Mouse (Mus musculus): ENCODE measurements around the gene Get4. TPM values are rescaled to one million over a fixed set of nuclear protein-coding genes. Genes with fewer than 3 reads are reported as not detected.

Get4 gene
- total RNA-seq (2021), result 10 to 100 TPM; 55.9 to 56.2 TPM

DNA sequence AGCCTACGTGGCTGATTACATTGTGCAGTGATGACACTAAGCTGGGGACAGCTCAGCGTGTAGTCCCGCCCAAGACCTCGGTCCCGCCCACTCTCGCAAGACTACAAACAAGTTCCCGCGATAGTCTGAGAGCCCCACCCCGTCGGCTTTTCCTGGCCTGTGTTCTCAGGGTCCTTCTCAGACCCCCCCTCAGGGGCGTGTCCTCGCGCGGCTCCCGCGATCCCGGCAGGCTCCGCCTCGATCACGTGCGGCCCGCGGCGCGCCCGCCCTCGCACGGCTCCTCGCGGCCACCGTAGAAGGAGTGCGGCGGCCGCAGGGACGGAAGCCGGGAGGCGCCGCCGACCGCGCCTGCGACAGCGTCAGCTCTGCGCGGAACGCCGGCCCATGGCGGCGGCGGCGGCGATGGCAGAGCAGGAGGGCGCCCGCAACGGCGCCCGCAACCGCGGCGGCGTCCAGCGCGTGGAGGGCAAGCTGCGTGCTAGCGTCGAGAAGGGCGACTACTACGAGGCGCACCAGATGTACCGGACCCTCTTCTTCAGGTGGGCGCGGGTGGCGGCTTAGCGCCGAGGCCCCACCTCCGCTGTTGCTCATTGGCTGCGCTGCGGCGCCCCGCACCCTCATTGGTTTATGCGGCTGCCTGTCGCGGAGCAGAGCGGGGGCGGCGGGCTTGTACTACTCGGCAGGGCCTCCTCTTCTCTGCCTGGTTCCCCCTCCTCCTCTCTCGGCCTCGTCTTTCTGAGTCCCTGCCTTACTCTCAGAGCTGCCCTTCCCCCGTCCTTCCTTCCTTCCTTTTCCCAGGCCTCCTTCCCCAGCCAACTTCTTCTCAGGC is at the start of gene Get4:
Gene Get4, plus strand, starts transcription at position 244 of the 829 bp plus-strand sequence.
- DNase-seq (ENCODE audit: extremely low spot score in 1 of 2, low spot score in 2 of 2), result peak; percentile 99 to 100
- intact Hi-C loops (cut with DNase I), result no loop called here

DNA sequence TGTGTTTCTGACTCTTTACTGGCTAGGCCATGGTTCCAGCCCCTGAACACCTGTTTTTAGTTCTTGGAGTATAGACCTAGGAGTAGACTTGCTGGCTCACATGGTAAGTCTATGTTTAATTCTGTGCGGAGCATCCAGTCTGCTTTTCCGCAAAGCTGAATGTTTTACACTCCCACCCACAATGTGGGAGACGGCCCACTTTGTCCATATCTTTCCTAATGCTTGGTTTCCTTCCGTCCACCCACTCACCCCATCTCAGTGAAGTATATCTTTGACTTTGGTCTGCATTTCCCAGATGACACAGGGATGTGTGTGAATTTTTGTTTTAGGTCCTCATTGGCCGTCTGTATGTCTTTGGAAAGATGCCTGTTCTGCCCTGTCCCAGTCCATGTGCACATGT is 48.8 kb upstream of the Get4 start:
- no peak for DNase-seq (ENCODE audit: extremely low spot score in 1 of 2, low spot score in 2 of 2)
- intact Hi-C loops (cut with DNase I), result no loop called here

GRCm38 (mm10) chr5:139206081-139206480 is 46.0 kb upstream of the Get4 start:
- DNase-seq (ENCODE audit: extremely low spot score in 1 of 2, low spot score in 2 of 2), result no peak
- intact Hi-C loops (cut with DNase I), result no loop called here

DNA sequence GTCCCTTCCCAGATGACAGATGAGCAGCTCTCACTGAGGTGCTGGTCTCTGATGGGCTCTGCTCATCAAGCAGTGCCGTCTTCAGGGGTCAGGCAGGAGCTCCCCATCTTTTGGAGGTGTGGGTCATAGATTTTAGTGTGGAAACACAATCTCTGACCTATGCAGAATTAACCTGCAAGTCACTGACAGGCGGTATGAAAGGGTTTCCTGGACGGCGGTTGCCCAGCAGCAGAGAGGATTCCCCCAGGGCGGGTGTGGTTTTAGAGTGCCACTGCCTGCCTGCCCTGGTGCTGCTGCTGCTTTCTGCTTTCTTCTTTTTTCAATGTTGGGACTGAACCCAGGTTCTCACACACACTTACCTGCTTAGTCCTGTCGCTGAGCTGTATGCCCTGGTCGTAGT is 45.6 kb upstream of the Get4 start:
- intact Hi-C loops (cut with DNase I), result no loop called here
- no peak for DNase-seq (ENCODE audit: extremely low spot score in 1 of 2, low spot score in 2 of 2)

GRCm38 (mm10) chr5:139208183-139208582 is 43.9 kb upstream of the Get4 start:
- DNase-seq (ENCODE audit: extremely low spot score in 1 of 2, low spot score in 2 of 2), result no peak
- intact Hi-C loops (cut with DNase I), result no loop called here

DNA sequence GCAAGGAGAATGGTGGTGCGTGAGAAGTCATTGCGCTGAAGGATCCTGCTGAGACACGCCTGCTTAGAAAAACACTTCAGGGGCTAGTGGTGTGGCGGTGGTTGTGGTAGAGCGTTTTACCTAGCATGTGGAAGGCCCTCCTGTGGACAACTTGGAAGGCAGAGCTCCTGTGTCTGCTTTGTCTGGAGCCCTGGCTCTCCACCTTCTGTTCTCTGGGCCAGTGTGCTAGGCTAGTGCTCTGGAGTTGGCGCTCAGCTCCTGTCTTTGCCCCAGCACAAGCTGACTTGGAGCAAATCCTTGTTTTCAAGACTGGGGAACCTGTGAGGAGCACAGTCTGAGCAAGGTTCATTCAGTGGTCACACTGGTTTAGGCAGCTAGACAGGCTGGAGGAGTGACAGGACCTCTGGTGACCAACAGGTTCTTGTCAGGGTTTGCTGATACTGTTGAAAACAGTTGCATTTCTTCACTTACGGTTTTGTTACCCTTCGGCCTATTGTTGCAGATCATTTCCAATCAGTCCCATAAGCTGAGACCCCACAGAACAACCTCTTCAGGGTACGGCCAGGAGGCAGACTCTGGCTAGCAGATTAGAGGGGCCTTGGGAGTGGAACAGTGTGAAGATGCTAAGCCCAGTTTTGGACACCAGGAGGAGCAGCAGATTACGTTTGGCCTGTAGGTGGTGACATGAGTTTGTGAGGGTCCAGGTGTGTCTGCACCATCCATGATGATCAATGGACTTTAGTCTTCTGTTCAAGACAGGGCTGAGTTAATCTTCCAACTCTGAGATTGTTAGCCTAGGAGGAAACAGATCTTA is 43.0 kb upstream of the Get4 start:
- intact Hi-C loops (cut with DNase I), result no loop called here
- no peak for DNase-seq (ENCODE audit: extremely low spot score in 1 of 2, low spot score in 2 of 2)

DNA sequence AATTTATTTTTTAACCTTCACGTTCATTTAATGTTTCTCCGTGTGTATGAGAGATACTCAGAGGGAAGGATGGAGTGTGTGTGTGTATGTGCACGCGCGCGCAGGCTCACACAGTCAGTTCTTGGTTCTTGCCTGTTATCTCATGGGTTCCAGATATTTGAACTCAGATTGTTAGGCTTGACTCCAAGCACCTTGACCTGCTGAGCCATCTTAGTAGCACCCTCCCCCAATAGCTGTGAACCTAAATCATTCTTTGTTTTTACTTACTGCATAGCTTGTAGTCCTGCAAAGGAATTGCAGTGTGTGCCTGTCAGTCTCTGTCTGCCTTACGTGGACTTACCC is 42.5 kb upstream of the Get4 start:
- no peak for DNase-seq (ENCODE audit: extremely low spot score in 1 of 2, low spot score in 2 of 2)
- intact Hi-C loops (cut with DNase I), result no loop called here

- intact Hi-C loops (cut with DNase I), result no loop called here
- no peak for DNase-seq (ENCODE audit: extremely low spot score in 1 of 2, low spot score in 2 of 2)
These were observed 40.3 kb upstream of the Get4 start for GRCm38 (mm10) chr5:139211737-139212385.

GRCm38 (mm10) chr5:139214298-139214697 is 37.8 kb upstream of the Get4 start:
- intact Hi-C loops (cut with DNase I), result no loop called here
- DNase-seq (ENCODE audit: extremely low spot score in 1 of 2, low spot score in 2 of 2), result no peak

DNA sequence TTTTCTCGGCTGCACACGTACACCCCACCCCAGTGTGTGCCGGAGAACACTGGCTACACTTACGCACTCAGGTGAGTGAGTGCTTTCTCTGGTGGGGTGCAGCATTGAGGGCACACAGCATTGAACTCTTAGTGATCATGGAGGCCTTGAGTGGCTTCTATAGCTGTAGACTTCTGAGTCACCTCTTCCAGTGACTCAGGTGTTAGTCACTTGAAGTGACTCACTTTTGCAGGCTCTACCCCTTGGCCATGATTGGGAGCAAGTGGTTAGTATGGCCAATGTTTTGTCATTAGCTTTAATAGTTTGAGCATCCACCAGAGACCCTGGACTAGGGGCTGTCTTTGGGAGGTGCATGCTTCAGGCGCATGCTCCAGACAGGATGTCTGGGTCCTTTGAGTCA is 36.9 kb upstream of the Get4 start:
- no peak for DNase-seq (ENCODE audit: extremely low spot score in 1 of 2, low spot score in 2 of 2)
- intact Hi-C loops (cut with DNase I), result no loop called here

GRCm38 (mm10) chr5:139216121-139216520 is 36.0 kb upstream of the Get4 start:
- DNase-seq (ENCODE audit: extremely low spot score in 1 of 2, low spot score in 2 of 2), result no peak
- intact Hi-C loops (cut with DNase I), result no loop called here

DNA sequence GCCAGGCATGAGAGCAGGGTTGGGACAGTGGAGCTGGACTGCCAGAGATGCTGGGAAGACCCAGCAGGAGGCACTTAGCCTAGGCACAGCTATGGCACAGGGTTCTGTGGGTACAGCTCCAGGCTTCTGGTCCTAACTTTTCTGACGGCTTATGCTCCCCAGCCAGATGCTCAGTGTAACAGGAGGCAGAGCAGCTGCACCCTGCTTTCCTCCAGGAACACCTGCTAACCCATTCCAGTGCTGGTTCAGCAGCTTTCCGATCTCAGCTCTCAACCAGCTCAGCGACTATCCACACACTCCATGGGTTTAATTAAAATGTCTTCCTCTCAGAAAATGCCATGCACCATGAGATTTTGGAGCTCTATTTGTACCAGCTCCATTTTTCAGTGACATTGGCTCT is 35.4 kb upstream of the Get4 start:
- DNase-seq (ENCODE audit: extremely low spot score in 1 of 2, low spot score in 2 of 2), result no peak
- intact Hi-C loops (cut with DNase I), result no loop called here

DNA sequence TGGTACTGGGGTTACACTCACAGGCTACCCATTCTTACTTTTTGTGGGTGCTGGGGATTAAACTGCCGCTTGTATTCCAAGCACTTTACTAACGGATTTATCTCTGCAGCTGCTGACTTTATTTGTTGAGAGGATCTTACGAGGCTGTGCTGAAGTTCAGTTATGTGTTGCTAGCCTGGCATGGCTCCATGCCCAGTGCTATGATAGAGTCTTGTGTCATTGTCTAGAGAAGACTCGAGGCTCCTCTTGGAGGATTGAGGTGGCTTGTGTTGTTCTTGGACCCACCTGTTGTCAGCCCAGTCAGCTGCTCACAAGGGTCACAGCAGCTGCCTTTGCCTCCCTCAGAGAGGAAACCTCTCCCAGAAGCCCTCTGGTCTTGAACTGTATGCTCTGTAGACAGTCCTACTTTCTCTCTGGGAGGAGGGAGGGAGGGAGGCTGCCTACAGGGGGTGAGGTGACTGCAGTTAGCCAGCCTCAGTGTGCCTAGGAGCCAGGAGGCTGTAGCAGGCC is 32.1 kb upstream of the Get4 start:
- DNase-seq (ENCODE audit: extremely low spot score in 1 of 2, low spot score in 2 of 2), result no peak
- intact Hi-C loops (cut with DNase I), result no loop called here

GRCm38 (mm10) chr5:139220610-139221009 is 31.5 kb upstream of the Get4 start:
- no peak for DNase-seq (ENCODE audit: extremely low spot score in 1 of 2, low spot score in 2 of 2)
- intact Hi-C loops (cut with DNase I), result no loop called here

GRCm38 (mm10) chr5:139223331-139223730 is 28.8 kb upstream of the Get4 start:
- DNase-seq (ENCODE audit: extremely low spot score in 1 of 2, low spot score in 2 of 2), result no peak
- intact Hi-C loops (cut with DNase I), result no loop called here

- intact Hi-C loops (cut with DNase I), result no loop called here
- DNase-seq (ENCODE audit: extremely low spot score in 1 of 2, low spot score in 2 of 2), result no peak
These were observed 24.9 kb upstream of the Get4 start for GRCm38 (mm10) chr5:139227236-139227635.

- no peak for DNase-seq (ENCODE audit: extremely low spot score in 1 of 2, low spot score in 2 of 2)
- intact Hi-C loops (cut with DNase I), result no loop called here
These were observed 24.5 kb upstream of the Get4 start for GRCm38 (mm10) chr5:139227645-139228044.

DNA sequence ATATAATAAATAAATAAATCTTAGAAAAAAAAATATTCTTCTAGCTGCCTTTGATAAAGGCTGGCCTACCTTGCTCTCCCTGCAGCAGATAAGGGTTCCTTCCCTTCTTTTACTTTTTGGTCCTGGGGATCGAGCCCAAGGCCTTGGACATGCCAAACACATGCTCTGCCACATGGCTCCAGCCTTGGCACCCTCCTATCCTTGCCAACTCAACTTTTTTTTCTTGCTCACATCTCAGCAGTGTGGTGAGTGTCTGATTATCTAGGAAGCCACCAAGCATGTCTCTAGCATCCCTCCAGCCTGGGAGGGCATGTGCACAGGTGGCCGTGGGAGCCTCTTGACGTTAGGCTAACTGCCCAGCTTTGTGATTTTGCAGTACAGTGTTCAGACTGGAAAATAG is 23.8 kb upstream of the Get4 start:
- no peak for DNase-seq (ENCODE audit: extremely low spot score in 1 of 2, low spot score in 2 of 2)
- intact Hi-C loops (cut with DNase I), result no loop called here

- no peak for DNase-seq (ENCODE audit: extremely low spot score in 1 of 2, low spot score in 2 of 2)
- intact Hi-C loops (cut with DNase I), result no loop called here
These were observed 22.4 kb upstream of the Get4 start for GRCm38 (mm10) chr5:139229716-139230115.

DNA sequence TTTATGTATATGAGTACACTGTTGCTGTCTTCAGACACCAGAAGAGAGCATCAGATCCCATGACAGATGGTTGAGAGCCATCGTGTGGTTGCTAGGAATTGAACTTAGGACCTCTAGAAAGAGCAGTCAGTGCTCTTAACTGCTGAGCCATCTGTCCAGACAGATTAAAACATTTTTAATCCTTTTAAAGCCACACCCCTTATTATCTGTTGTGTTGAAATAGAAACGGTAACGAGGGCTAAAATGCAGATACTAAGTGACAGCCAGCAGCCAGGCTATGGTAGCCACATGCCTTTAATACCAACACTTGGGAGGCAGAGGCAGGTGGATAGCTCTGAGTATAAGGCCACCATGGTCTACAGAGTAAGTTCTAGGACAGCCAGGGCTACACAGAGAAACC is 20.0 kb upstream of the Get4 start:
- no peak for DNase-seq (ENCODE audit: extremely low spot score in 1 of 2, low spot score in 2 of 2)
- intact Hi-C loops (cut with DNase I), result no loop called here

Measured in left cerebral cortex, postnatal 10 days (tissue).